Mouse (Mus musculus): ENCODE measurements around the gene Adi1.
A peak's percentile ranks its signal among the peaks of the same experiment; 100 is the strongest.

Gene Adi1

GRCm38 (mm10) chr12:28694776-28695175, 19.7 kb downstream of the Adi1 start:
- DNase-seq = peak; percentile 38

GRCm38 (mm10) chr12:28697821-28698595, 23.0 kb downstream of the Adi1 start:
- no peak for DNase-seq

DNA sequence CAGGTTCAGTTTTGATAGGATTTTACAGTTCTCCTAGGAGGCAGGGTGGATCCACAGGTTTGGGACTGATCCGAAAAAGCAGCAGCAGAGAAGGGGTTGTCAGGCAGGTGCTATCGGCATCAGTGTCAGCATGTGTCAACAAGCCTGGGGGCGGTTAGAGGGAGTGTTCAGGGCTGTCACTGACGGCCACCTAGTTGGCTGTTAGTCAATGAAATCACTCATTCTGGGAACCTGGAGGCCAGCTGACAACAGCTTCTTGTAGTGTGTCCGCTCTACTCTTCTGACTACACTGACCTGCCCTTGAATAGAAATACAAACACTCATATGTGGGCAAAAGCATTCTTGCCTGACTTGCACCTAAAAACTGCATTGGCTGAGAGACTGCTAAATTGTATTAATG, 24.1 kb downstream of the Adi1 start:
- no peak for DNase-seq

DNA sequence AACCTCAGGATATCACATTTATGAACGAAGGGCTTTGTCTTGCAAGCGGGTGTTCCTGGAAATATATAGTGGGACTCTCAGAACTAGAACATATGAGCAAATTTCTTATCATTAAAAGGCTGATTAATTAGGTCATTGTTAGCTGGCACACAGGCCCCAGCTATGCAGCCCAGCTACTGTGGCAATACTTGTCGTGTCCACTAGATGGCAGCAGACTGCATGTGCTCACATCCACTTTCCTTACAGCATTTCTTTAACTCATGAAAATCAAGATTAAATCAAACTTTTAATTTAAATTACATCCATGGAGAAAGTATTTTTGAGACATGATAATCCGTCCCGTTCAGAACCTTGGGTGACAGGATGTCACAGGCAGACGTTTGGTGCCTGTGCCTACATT, 24.6 kb downstream of the Adi1 start:
- DNase-seq = peak; percentile 77

GRCm38 (mm10) chr12:28700101-28700511, 25.1 kb downstream of the Adi1 start:
- no peak for DNase-seq

- DNase-seq = peak; percentile 68
These were observed 25.6 kb downstream of the Adi1 start for GRCm38 (mm10) chr12:28700561-28701025.

DNA sequence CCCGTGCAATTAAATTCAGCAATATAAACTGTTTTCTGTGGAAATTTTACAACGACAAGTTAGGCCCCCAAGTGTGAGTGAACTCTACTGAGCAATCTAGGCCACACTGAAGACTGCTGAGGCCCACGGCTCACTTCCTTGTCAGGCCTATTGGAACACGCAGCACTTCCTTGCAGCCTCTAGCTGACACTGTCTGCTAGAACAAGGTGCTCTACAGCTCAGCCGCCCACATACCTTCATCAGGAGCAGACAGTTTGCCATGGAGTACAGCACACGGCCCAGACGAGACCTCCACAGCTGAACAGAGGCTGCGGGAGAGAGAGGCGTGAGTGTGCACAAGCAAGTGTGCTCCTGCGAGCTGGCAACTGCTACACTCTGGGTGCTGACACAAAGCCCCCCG, 26.3 kb downstream of the Adi1 start:
- DNase-seq = no peak

DNA sequence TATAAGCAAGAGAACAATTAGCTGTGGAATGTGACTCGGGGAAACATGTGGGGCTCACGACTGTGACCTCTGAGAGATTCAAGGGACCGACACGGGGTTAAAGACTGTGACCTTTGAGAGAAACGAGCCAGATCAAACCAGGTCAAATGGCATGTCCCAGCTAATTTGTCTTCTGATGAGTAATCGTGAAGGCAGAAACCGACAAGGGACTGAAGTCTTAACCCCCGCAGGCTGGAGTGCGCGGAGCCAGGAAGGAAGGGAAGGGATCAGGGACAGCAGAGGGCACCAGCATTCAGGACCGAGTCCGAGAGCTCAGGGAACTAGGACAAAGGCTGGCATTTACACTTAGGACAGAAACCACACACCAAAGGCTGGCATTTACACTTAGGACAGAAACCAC, 29.4 kb downstream of the Adi1 start:
- DNase-seq = no peak

GRCm38 (mm10) chr12:28705204-28705603, 30.2 kb downstream of the Adi1 start:
- DNase-seq = no peak

- no peak for DNase-seq
These were observed 33.1 kb downstream of the Adi1 start for GRCm38 (mm10) chr12:28708154-28708553.

DNA sequence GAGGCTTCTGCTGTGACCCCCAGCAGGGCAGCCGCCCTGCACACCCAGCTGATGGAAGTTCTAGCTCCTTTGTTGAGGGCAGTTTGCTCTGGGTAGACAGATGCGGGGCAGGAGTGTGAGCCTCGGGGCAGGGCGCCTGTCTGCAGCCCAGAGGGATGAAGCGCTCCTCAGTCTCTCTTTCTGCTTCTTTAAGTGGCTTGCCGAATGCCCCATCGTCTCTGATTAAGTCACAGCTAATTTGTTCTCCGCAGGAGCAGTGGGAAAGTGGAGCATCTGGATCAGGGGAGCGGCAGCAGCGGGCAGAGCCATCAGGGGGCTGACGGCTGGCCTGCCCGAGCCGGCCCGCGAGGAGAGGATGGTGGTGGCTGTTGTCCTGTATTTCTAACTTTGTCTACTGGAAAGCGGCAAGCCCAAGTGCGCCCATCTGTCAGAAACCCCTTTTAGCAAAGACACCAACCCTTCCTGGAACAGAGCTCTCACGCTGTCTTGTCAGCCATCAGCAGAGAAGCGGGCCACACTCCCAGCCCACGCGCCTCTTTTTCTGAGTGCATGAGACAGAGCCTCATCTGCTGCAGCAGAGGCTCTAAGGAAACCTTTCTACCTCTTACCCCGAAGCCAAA, 35.6 kb downstream of the Adi1 start:
- no peak for DNase-seq

- DNase-seq = no peak
These were observed 40.0 kb downstream of the Adi1 start for GRCm38 (mm10) chr12:28714822-28715632.

- DNase-seq = no peak
These were observed 42.0 kb downstream of the Adi1 start for GRCm38 (mm10) chr12:28717066-28717465.

GRCm38 (mm10) chr12:28718106-28718505, 43.1 kb downstream of the Adi1 start:
- no peak for DNase-seq

- no peak for DNase-seq
These were observed 49.3 kb downstream of the Adi1 start for GRCm38 (mm10) chr12:28724366-28724765.

DNA sequence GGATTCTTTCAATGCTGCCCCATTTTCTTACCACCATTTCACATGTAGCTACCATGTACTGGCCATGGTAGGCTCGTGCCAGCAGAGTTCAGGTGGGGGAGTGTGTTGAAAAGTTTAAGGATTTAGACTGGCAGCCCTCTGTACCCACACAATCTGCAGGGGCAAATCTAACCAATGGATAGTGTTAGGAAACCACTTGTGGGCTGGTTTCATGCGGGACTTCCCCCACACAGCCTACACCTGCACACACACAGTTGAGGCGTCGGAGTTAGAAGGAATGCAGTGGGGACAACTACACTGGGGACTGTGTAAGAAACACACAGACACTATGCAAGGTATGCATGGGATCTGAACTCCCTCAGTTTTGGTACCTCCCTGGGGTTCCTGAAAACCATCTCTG, 51.2 kb downstream of the Adi1 start:
- DNase-seq = no peak

- no peak for DNase-seq
These were observed 52.0 kb downstream of the Adi1 start for GRCm38 (mm10) chr12:28727061-28727460.

Measured in cerebellum, adult 8-10 months (tissue).